Mouse (Mus musculus) testis, postnatal 14 days (tissue): ENCODE measurements around the gene Sco1.
A peak's percentile ranks its signal among the peaks of the same experiment; 100 is the strongest.
"Not testable (repeated sequence)": the region's sequence is repeated elsewhere in the genome, so short reads cannot be mapped to it uniquely, and the experiment has no call there.

Source experiments
- DNase-seq: peaks from one replicate; pipeline ENCODE4 v3.0.0; 2021; ENCODE audit warnings: low spot score

Sco1 gene

DNA sequence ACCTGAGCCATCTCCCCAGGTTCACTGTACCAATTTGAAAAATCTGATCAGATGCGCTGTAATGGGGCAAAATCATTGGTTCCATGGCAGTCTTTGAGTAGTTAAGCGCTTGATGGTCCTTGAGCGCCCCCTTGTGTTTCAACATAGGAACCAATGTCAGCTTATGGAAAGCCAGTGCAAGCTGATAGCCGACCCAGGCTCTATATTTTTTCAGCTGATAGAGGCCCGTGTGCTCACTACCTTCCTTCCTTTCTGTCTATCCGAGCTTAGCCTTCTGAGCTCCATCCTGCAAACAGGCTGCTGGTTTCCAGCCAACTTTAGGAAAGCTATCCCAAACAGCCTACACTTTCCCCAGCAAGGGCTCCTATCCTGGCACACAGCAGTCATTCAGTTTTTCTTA is 33.0 kb downstream of the Sco1 start:
- peak; percentile 62 for DNase-seq

GRCm38 (mm10) chr11:67086467-67087164 is 34.1 kb downstream of the Sco1 start:
- no peak for DNase-seq

DNA sequence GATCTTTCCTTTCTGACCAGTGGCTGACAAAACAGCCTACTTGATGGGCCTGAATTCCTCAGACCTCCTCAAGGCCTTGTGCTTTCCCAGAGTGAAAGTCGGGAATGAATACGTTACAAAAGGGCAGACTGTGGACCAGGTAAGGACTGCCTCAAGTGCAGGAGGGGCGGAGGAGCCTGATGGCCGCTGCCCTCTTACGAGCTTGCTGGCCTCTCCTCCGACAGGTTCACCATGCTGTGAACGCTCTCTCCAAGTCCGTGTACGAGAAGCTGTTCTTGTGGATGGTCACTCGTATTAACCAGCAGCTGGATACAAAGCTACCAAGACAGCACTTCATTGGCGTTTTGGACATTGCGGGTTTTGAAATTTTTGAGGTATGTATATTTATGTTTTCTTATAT is 34.8 kb downstream of the Sco1 start:
- no peak for DNase-seq

GRCm38 (mm10) chr11:67092354-67092753 is 39.9 kb downstream of the Sco1 start:
- not testable (repeated sequence) for DNase-seq

- no peak for DNase-seq
These were observed 40.7 kb downstream of the Sco1 start for GRCm38 (mm10) chr11:67093201-67093600.

DNA sequence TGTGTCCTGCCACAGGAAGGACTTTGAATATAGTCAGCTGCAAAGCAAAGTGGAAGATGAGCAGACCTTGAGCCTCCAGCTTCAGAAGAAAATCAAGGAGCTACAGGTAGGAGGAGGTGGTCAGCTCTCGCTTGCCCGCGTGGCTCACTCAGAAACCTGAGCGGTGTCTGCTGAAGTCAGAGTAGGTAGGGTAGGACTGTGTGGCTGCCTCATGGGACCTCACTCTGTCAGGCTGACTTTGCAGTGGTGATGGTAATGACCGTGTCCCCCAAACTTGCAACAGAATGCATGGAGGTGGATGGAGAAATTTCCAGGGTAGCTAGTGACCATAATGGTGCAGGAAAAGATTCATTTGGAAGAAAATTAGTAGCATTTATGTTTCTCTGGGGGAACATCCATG is 41.2 kb downstream of the Sco1 start:
- no peak for DNase-seq

GRCm38 (mm10) chr11:67094470-67094869 is 42.0 kb downstream of the Sco1 start:
- DNase-seq: no peak

DNA sequence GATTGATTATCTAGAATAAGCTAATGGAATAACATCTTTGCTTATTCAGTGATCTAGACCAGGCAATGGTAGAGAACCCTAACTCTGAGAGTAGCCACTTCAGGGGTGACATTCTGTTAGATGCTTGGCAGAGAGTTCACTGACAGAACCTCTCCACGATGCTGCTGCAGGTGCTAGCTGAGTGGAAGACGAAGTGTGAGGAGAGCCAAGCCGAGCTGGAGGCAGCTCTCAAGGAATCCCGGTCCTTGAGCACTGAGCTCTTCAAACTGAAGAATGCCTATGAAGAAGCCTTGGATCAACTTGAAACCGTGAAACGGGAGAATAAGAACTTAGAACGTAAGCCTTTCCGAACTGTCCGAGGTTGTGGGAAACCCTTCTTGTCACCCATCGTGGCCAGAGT is 45.2 kb downstream of the Sco1 start:
- no peak for DNase-seq

DNA sequence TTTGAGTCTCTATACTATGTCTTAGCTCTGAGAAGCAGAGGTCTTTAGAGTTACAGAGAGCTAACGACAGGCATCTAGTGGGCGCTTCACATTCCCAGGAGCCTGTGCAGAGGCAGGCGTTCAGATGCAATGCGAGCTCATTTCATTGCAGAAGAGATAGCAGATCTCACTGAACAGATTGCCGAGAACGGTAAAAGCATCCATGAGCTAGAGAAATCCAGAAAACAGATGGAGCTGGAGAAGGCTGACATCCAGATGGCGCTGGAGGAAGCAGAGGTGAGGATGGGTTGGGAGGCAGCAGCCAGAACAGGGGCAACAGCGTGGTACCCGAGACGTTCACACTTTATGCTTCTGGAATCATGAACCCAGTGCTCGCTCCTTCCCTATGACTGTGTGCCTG is 46.0 kb downstream of the Sco1 start:
- DNase-seq: no peak

DNA sequence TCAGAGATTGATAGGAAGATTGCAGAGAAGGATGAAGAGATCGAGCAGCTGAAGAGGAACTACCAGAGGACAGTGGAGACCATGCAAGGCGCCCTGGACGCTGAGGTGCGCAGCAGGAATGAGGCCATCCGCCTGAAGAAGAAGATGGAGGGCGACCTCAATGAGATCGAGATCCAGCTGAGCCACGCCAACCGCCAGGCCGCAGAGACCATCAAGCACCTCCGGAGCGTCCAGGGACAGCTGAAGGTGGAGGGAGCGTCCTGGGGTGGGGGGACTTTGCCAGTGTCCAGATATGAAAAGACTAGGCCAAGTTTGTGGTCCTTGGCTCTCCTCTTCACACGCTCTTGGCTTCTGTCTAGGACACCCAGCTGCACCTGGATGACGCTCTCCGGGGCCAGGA is 46.8 kb downstream of the Sco1 start:
- DNase-seq: no peak

DNA sequence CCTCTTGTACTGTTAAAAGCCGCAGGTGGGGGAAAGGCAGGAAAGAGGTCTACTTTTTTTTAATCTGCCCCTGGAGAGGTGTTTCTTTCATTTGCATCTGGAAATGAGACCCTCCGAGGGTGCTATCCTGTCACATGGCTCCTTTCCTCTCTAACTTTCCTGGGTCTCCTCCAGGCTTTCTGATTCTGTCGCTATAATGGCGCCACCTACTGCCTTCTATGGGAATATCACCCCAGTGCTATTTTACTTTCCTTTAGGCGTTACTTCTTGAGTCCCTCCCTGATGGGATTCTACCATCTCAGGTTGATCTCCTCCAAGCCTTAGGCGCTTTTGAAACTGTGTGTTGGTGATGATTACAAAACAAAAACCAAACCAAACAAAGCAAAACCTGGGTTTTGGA is 47.7 kb downstream of the Sco1 start:
- no peak for DNase-seq

- DNase-seq: no peak
These were observed 49.2 kb downstream of the Sco1 start for GRCm38 (mm10) chr11:67101713-67102112.

DNA sequence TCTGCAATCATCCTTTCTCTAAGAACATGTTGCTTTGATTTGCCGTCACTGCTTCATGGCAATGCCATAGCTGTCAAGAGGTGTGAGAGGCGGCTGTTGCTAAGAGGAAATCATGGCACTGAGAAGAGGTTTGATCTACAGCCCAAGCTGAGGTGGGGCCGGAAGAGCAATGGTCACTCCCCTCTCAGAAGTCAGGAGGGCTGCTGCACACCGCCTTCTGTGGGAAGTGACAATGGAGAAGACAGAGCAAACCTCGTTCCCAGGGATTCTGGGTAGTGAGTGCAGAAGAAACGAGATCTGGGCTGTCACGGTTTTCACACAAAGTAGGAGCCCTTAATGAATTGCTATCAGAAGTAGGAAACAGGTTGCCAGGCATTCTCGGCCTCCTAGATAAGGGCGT is 50.8 kb downstream of the Sco1 start:
- no peak for DNase-seq

GRCm38 (mm10) chr11:67104242-67104641 is 51.8 kb downstream of the Sco1 start:
- DNase-seq: no peak

DNA sequence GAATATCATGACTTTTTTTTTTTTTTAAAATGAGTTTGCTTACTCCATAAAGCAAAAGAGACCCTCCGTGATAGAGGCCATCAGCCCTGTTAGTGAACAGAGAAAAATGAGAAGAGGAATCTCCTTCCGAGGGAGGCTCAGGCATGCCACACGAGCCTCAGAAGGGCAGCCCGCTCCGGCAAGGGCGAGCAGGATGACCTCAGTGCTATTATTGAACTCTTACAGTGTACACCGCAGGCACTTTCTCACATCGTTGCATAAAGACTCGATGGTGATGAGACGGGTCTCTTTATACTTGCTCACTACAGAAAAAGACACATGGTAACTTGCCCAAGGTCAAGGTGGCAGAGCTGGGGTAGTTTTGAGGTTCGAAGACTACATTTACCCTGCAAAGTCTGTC is 52.2 kb downstream of the Sco1 start:
- no peak for DNase-seq

DNA sequence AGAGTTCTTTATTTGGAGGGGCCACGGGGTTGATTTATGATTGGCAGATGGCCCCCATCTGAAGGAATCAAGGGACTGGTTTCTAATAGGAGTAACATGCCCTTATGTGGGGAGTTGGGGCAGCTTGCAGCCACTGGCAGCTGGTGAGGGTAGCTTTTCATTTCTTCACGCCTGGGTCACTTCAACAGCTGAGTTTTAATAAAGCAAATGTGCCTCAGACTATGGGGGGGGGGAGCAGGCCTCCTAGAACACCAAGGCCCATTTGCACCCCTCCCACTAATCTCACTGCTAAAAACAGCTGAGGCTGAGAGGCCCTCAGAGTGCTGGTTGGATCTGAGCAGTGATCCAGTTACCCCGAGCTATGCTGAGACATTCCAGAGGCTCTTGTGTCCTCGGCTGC is 53.2 kb downstream of the Sco1 start:
- no peak for DNase-seq

DNA sequence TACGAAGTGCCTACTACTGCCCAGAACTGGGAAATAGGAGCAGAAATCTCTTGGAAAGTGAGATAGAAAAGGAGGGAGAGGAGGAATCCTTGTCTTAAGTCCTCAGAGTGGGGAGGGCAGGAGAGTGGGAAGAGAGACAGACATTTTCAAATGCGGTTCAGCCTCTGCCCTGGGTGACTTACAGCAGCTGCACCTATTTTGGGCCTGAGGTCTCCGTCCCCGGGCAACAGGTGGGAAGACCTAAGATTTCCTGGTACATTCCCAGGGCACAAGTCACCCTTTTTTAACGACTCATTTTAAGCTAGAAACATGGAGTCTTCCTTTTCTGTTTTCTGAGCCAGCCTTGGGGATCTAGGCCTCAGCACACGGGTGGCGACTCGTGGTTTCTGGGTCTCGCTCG is 54.5 kb downstream of the Sco1 start:
- DNase-seq: no peak

DNA sequence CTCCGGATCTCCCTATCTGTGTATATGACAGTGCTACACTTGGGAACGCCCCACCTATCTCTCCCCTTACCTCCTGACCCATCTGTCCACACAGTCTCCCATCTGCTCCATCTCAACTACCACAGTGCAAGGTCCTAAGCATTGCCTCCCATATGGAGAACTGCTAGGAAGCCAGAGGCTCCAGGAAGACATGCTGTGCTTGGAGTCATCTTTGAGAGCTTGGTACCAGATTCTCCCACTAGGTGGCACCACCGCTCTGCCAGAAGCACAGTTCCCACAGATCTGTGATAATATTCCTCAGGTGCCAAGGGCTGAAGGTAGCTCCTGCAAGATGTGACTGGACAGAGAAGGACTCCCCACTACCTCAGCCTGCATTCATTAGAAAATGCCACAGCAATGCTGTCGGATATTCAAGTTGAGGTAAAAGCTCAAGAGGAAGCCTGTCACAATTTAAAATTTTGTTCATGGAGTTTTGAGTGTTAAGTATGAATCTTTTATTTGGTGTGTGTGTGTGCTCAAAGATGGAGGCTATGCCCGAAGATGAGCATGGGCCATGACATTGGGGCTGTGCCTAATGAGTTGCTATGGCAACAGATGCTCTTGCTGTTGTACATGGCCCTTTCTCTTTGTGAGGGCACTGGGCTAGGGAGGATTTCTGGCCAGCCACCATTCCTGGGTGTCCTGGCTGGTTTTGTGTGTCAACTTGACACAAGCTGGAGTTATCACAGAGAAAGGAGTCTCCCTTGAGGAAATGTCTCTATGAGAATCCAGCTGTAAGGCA is 57.9 kb downstream of the Sco1 start:
- peak; percentile 41 for DNase-seq

DNA sequence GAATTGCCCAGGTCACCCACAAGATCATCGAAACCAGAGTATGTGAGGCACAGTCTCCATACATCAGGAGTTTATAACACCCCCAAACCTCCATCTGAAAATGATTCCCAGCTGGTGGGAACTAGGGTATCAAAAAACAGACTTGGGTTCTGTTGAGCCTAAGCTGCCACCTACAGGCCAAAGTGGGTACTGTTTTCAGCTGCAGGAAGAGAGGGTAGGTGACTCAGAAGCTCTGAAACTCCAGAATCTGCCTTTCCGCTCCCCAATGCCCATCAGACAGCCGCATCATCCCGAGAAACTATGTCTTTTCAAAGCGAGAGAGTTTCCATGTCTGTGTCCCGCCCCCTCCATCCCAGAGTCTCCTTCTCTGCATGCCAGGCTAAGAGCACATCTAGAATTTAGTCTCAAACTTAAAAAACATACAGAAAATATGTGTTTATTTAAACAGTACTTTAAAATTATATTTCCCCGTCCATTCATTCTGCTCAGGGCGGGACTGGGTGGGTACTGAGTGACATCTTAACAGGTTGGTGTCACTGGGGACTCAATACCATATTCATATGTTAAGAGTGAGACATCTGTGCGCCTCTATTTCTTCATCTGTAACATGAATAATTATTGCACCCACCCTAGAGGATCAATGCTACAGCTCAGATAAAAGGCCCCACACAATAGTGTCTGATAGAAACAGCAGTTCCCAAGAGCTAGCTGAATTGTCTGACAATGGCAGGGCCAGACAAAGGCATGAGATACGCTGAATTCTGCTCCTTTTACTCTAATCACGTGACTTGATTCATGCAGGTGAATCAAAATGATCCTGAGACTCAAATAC is 59.8 kb downstream of the Sco1 start:
- DNase-seq: peak; percentile 41

GRCm38 (mm10) chr11:67112851-67113202 is 60.4 kb downstream of the Sco1 start:
- DNase-seq: peak; percentile 47

- DNase-seq: no peak
These were observed 60.9 kb downstream of the Sco1 start for GRCm38 (mm10) chr11:67113381-67113780.

DNA sequence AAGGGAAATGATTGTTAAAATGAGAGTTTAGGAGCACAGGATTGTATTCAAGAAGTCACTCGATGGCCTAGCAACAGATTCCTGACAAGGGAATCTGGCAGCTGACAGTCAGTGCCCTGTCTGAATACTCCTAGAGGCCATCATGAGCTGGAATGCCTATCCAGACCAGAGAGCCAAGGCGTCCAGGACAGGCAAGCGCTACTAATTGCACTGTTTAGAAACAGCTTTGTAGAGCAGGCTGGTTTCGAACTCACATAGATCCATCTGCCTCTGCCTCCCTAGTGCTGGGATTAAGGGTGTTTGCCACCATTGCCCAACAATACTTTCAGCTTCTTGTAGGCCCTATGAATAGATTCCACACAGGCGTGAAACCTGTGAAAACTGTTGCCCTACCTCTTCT is 61.8 kb downstream of the Sco1 start:
- DNase-seq: no peak

GRCm38 (mm10) chr11:67114901-67115300 is 62.4 kb downstream of the Sco1 start:
- DNase-seq: no peak
